Mouse (Mus musculus) liver, postnatal 0 days (tissue): ENCODE results near the gene Akap8.

Experiments
- CTCF ChIP-seq: sonication (generic); IDR thresholded peaks from 2 replicates; pipeline ENCODE4 v1.5.1; 2016; ENCODE audit warnings: antibody characterized with exemption, low read depth
- EP300 ChIP-seq: IDR thresholded peaks from 2 replicates; pipeline ENCODE4 v1.6.1; 2016; ENCODE audit warnings: antibody characterized with exemption, low read depth, mild to moderate bottlenecking

DNA sequence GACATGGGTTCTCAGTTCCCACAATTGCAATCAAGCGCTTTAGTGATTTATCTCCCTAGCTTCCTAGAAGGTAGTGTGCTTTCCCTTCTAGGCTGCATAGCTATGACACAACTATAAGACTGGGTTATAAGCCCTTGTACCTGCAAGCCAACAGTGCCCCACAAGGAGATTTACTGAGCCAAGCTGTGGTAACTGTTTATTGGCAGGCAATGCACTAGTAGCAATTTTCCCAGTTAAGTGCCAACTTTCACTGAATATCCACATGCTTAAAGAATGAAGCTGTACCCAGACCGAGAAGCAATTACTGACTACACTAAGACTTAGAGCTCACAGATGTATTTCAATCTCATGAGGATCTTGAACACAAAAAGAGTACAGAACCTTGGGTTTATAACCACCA lies 57.4 kb downstream of the Akap8 start:
- no peak for TF ChIP-seq CTCF
- TF ChIP-seq EP300 = no peak
